Mouse (Mus musculus) hindbrain, embryonic 13.5 days (tissue): ENCODE results near the gene Gpr155. TPM values are rescaled to one million over a fixed set of nuclear protein-coding genes. Genes with fewer than 3 reads are reported as not detected.

Experiments used
- ATAC-seq: fragments of 200-750 bp; cut with Nextera tagmentation; 2 replicates; pipeline ENCODE4 v1.8.0; 2017; ENCODE audit warnings: moderate TSS enrichment; ENCODE audit not compliant: low FRiP score
- H3K27ac ChIP-seq: fragments of 300-500 bp; sonication (generic); 2 replicates; pipeline ENCODE4 v1.5.1; 2015; ENCODE audit warnings: inconsistent platforms, mild to moderate bottlenecking, moderate library complexity
- H3K27me3 ChIP-seq: fragments of 300-500 bp; sonication (generic); 2 replicates; pipeline ENCODE4 v1.6.1; 2015; ENCODE audit warnings: mild to moderate bottlenecking, inconsistent platforms
- H3K36me3 ChIP-seq: fragments of 300-500 bp; sonication (generic); 2 replicates; pipeline ENCODE4 v1.6.1; 2015; ENCODE audit warnings: mild to moderate bottlenecking, inconsistent platforms
- H3K4me1 ChIP-seq: fragments of 300-500 bp; sonication (generic); replicated peaks from 2 replicates; pipeline ENCODE4 v1.6.1; 2015; ENCODE audit warnings: inconsistent platforms
- H3K4me2 ChIP-seq: fragments of 300-500 bp; sonication (generic); 2 replicates; pipeline ENCODE4 v1.6.1; 2015; ENCODE audit warnings: inconsistent platforms, mild to moderate bottlenecking, moderate library complexity
- H3K4me3 ChIP-seq: fragments of 300-500 bp; sonication (generic); 2 replicates; pipeline ENCODE4 v1.5.1; 2015; ENCODE audit warnings: mild to moderate bottlenecking, inconsistent platforms
- H3K9ac ChIP-seq: fragments of 300-500 bp; sonication (generic); 2 replicates; pipeline ENCODE4 v1.6.1; 2015; ENCODE audit warnings: mild to moderate bottlenecking, inconsistent platforms
- H3K9me3 ChIP-seq: fragments of 300-500 bp; sonication (generic); 2 replicates; pipeline ENCODE4 v1.6.1; 2016; ENCODE audit warnings: inconsistent platforms
- WGBS: fragments of 180-500 bp; shearing (Covaris S2); methylation state at CpG from one replicate; pipeline ENCODE4 v1.1.7; 2015; 5-methylcytosine and 5-hydroxymethylcytosine counted together
- polyA plus RNA-seq: library from polyadenylated mRNA; unstranded; fragments of >200 nt; fragmentation: Nextera tagmentation; extraction: Ambion mirVana; gene quantifications from 2 replicates; pipeline ENCODE4 v1.2.1, GENCODE M21; 2015

Gpr155 gene
- polyA plus RNA-seq, 1 experiment from 2014 or later, result 12.4 TPM

DNA sequence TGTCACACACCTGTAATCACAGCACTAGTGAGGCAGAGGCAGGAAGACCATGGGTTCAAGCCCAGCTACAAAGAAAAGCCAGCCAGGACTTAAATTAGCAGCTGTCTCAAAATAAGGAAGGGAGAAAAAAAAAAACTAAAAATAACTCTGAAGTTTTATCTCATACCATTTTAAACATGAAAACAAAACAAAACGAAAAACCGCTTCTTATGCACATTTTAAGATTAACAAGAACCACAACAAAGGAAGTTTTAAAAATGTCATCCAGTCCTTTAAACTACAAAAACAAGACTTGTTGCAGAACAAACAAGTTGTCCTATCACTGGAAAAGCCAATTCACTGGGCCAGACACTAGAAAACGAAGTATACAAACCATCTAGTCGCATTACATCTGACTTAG, 1.2 kb downstream of the Gpr155 start:
- Histone ChIP-seq H3K4me2 (peak overlapping the region; percentile 84), H3K36me3 (peaks cover 7% of the 10 kb centered on the region; the same call in 1 of the 2 replicates), H3K27ac (no peak overlapping the region), H3K9me3 (no peaks in the 10 kb centered on the region), H3K27me3 (0 out of 2 replicates have a peak, but pooled peaks cover 4% of the 10 kb centered on the region), H3K9ac (no peak overlapping the region), H3K4me3 (peak overlapping the region; percentile 73; the same call in 1 of the 2 replicates), H3K4me1 (peaks cover 8% of the 10 kb centered on the region)
- no peak for ATAC-seq
- WGBS, result 89% methylated on average over 4 of the region's 4 CpGs

DNA sequence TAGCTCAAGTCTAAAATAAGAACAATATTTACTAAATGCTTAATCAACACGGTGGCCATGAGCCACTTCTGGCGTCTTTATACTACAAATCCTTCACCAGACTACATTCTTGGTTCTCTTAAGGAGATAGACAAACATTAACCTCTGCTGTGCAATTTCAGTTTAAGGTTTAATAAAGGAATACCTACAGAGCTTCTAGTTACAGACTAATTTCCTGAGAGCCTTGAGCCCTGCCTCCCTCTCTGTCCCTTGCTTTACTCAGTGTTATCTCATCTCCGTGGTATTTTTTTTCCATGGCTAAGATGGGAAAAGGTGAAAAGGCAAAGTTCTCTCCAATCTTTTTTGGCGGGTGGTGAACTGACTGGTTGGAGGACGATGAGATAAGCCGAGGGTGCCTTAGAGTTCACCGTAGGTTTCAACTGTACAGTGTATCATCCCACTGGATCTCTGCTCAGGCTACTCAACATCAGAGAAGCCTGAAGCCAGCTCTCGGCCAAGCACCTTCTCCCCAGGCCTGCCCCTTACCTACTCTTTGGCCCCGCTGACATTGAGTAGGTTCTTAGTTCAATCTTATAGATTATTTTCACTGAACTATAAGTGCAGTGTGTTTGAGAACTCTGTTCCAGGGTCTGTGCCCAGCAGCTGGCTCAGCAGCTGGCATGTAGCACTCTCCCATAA, 5.9 kb downstream of the Gpr155 start:
- 90% methylated on average over 9 of the region's 9 CpGs for WGBS
- ATAC-seq, result no peak
- Histone ChIP-seq H3K27me3 (0 out of 2 replicates have a peak, but pooled peaks cover 6% of the 10 kb centered on the region), H3K4me1 (peaks cover 12% of the 10 kb centered on the region), H3K4me3 (no peak overlapping the region), H3K4me2 (no peak overlapping the region), H3K9ac (no peak overlapping the region), H3K36me3 (peaks cover 7% of the 10 kb centered on the region; the same call in 1 of the 2 replicates), H3K27ac (no peak overlapping the region), H3K9me3 (no peaks in the 10 kb centered on the region)

GRCm38 (mm10) chr2:73379656-73380055, 6.7 kb downstream of the Gpr155 start:
- Histone ChIP-seq H3K27me3 (peaks cover 9% of the 10 kb centered on the region; the same call in 1 of the 2 replicates), H3K4me3 (no peak overlapping the region), H3K27ac (no peak overlapping the region), H3K4me1 (peaks cover 10% of the 10 kb centered on the region; the same call in 1 of the 2 replicates), H3K4me2 (no peak overlapping the region), H3K36me3 (peaks cover 7% of the 10 kb centered on the region; the same call in 1 of the 2 replicates), H3K9ac (no peak overlapping the region), H3K9me3 (no peaks in the 10 kb centered on the region)
- no peak for ATAC-seq
- 76% methylated on average over 5 of the region's 5 CpGs for WGBS

- 71% methylated on average over 5 of the region's 5 CpGs for WGBS
Measured at GRCm38 (mm10) chr2:73378326-73378725, 8.0 kb downstream of the Gpr155 start.

DNA sequence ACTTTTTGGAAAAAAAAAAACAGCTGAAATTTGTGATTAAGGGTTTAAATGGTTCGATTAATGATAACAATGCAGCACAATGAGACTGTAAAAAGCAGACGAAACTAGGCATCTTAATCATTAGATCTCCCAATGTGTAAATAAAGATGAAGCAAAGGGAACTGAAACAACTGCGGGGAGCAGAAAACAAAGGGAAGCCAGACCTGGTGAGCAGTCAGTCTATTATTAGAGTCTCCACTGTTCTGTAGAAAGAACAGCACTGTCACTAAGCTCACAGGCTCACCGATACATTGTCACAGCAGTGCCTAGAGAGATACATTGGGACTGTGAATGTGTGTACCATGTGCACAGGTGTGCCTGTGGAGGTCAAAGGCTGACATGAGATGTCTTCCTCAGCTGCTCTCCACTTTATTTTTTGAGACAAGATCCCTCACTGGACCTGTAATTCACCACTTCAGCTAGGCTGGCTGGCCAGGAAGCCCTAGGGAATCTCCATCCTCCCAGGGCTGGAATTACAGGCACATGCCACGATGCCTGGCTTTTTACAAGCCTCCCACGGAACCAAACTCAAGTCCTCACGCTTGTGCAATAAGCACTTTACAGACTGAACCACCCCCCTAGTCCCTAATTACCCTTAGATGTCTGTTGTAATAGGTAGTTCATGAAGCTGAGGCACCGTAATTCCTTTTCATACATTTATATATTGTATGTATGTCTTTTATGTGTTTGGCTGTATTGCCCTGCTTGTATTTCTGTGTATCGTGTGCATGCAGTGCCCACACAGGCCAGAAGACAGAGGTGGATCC, 14.6 kb downstream of the Gpr155 start:
- Histone ChIP-seq H3K9me3 (no peaks in the 10 kb centered on the region), H3K4me1 (no peaks in the 10 kb centered on the region), H3K9ac (no peak overlapping the region), H3K27ac (no peak overlapping the region), H3K4me2 (no peak overlapping the region), H3K27me3 (peaks cover 10% of the 10 kb centered on the region; the same call in 1 of the 2 replicates), H3K4me3 (no peak overlapping the region), H3K36me3 (peaks cover 6% of the 10 kb centered on the region; the same call in 1 of the 2 replicates)
- no peak for ATAC-seq
- 78% methylated on average over 9 of the region's 9 CpGs for WGBS

More at GRCm38 (mm10) chr2:73378326-73378725, 8.0 kb downstream of the Gpr155 start:
- H3K9ac ChIP-seq, result no peak overlapping the region
- H3K4me1 ChIP-seq, result peaks cover 10% of the 10 kb centered on the region; the same call in 1 of the 2 replicates
- H3K4me2 ChIP-seq, result no peak overlapping the region
- H3K9me3 ChIP-seq, result no peaks in the 10 kb centered on the region
- ATAC-seq, result peak; percentile 32; the same call in 1 of the 2 replicates
- H3K36me3 ChIP-seq, result peaks cover 7% of the 10 kb centered on the region; the same call in 1 of the 2 replicates
- H3K27me3 ChIP-seq, result peaks cover 10% of the 10 kb centered on the region; the same call in 1 of the 2 replicates
- no peak overlapping the region for H3K4me3 ChIP-seq
- H3K27ac ChIP-seq, result 0 out of 2 replicates have a peak overlapping the region, but pooled peaks have one; percentile 18

- ATAC-seq, result no peak
- whole genome bisulfite sequencing, result 85% methylated on average over 5 of the region's 5 CpGs
Measured at GRCm38 (mm10) chr2:73363448-73363847, 22.9 kb downstream of the Gpr155 start.

GRCm38 (mm10) chr2:73360536-73360935, 25.8 kb downstream of the Gpr155 start:
- no peak for ATAC-seq
- WGBS, result 94% methylated on average over 2 of the region's 2 CpGs

More at GRCm38 (mm10) chr2:73363448-73363847, 22.9 kb downstream of the Gpr155 start:
- no peak overlapping the region for H3K9ac ChIP-seq
- no peaks in the 10 kb centered on the region for H3K27me3 ChIP-seq
- no peaks in the 10 kb centered on the region for H3K9me3 ChIP-seq
- no peaks in the 10 kb centered on the region for H3K4me1 ChIP-seq
- H3K36me3 ChIP-seq, result peaks cover 26% of the 10 kb centered on the region
- no peak overlapping the region for H3K4me3 ChIP-seq
- H3K27ac ChIP-seq, result no peak overlapping the region
- H3K4me2 ChIP-seq, result no peak overlapping the region

DNA sequence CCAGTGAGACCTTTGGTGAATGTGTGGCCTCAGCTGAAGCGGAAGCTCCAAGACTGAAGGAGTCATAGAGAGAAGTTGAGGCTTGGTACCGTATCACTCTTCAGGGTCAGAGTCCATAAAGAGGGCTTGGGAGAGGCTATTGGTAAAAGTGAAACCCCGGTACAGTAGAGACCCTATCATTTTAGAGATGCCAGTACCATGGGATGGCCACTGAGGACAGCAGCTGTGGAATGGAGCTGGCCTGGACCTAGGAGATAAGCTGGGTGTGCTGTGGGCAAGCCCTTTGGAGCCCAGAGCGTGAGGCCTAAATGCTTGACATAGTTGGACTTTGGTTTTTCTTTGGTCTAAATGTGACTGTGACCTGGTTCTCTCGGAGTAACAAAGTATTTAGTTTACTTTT, 26.4 kb downstream of the Gpr155 start:
- Histone ChIP-seq H3K27me3 (no peaks in the 10 kb centered on the region), H3K36me3 (peaks cover 31% of the 10 kb centered on the region), H3K4me1 (no peaks in the 10 kb centered on the region), H3K9ac (no peak overlapping the region), H3K4me2 (no peak overlapping the region), H3K27ac (no peak overlapping the region), H3K4me3 (no peak overlapping the region), H3K9me3 (no peaks in the 10 kb centered on the region)
- WGBS, result 95% methylated on average over 5 of the region's 5 CpGs
- no peak for ATAC-seq

More at GRCm38 (mm10) chr2:73360536-73360935, 25.8 kb downstream of the Gpr155 start:
- no peaks in the 10 kb centered on the region for H3K9me3 ChIP-seq
- H3K9ac ChIP-seq, result no peak overlapping the region
- no peak overlapping the region for H3K4me3 ChIP-seq
- H3K4me2 ChIP-seq, result no peak overlapping the region
- H3K36me3 ChIP-seq, result peaks cover 31% of the 10 kb centered on the region
- H3K27me3 ChIP-seq, result no peaks in the 10 kb centered on the region
- H3K27ac ChIP-seq, result no peak overlapping the region
- no peaks in the 10 kb centered on the region for H3K4me1 ChIP-seq

DNA sequence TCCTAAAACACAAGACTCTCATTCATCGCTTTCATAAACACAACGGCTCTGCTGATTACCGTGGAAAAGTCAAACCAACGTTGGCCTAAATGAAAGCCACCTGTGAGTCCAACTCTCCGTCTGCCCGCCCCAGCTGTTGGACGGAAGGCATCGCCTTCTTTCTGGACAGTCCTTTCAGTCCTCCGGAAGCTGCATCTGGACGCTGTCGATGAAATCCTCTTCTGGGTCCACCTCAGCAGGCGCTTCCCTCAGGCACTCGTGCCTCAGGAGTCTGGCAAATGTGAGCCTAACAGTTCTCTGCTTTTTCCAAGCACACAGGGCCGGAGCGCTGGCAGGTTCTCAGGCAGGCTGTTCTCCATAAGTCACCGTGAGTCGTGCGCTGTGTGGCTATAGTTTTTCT, 29.4 kb downstream of the Gpr155 start:
- Histone ChIP-seq H3K36me3 (peaks cover 23% of the 10 kb centered on the region), H3K9me3 (no peaks in the 10 kb centered on the region), H3K4me1 (0 out of 2 replicates have a peak, but pooled peaks cover under 1% of the 10 kb centered on the region), H3K27ac (no peak overlapping the region), H3K27me3 (no peaks in the 10 kb centered on the region), H3K4me3 (no peak overlapping the region), H3K4me2 (no peak overlapping the region; the same call in 1 of the 2 replicates), H3K9ac (no peak overlapping the region)
- ATAC-seq, result no peak
- 73% methylated on average over 18 of the region's 18 CpGs for WGBS

GRCm38 (mm10) chr2:73351927-73352374, 34.4 kb downstream of the Gpr155 start:
- Histone ChIP-seq H3K4me3 (no peak overlapping the region), H3K36me3 (peaks cover 11% of the 10 kb centered on the region), H3K27ac (peak overlapping the region; percentile 44; the same call in 1 of the 2 replicates), H3K4me1 (peaks cover 8% of the 10 kb centered on the region), H3K9me3 (no peaks in the 10 kb centered on the region), H3K27me3 (no peaks in the 10 kb centered on the region), H3K4me2 (no peak overlapping the region), H3K9ac (no peak overlapping the region)
- WGBS, result 57% methylated on average over 7 of the region's 7 CpGs
- no peak for ATAC-seq

- Histone ChIP-seq H3K4me2 (no peak overlapping the region), H3K27ac (no peak overlapping the region), H3K4me3 (no peak overlapping the region), H3K4me1 (peaks cover 12% of the 10 kb centered on the region), H3K9ac (no peak overlapping the region), H3K9me3 (no peaks in the 10 kb centered on the region), H3K36me3 (peaks cover 8% of the 10 kb centered on the region), H3K27me3 (no peaks in the 10 kb centered on the region)
- ATAC-seq, result no peak
- 53% methylated on average over 5 of the region's 5 CpGs for WGBS
Measured at GRCm38 (mm10) chr2:73351496-73351895, 34.9 kb downstream of the Gpr155 start.

DNA sequence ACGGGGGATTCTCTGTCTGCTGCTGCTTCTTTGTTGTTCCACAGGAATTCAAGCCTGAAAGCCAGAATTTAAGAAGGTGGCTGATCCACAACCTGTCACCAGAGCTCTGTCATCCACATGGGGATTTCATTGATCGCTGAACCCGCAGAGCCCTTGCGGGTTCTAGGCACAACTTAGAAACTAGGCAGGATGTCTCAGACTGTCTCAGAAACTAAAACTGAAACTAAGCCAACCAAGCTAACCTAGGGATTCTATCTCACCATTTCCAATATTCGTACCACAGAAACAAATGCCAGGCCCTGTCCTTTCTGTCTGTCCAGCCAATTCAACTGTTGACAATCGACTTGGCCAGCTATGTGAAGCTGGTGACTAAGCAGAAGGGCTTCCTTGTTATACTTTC, 38.2 kb downstream of the Gpr155 start:
- peak overlapping the region; percentile 50 for H3K27ac ChIP-seq
- ATAC-seq, result no peak
- H3K9ac ChIP-seq, result no peak overlapping the region
- H3K9me3 ChIP-seq, result no peaks in the 10 kb centered on the region
- H3K4me3 ChIP-seq, result no peak overlapping the region
- H3K36me3 ChIP-seq, result no peaks in the 10 kb centered on the region
- no peak overlapping the region for H3K4me2 ChIP-seq
- peaks cover 14% of the 10 kb centered on the region for H3K4me1 ChIP-seq
- H3K27me3 ChIP-seq, result no peaks in the 10 kb centered on the region
- 84% methylated on average over 6 of the region's 6 CpGs for WGBS
